Mouse (Mus musculus) liver, embryonic 14.5 days (tissue): ENCODE data around the gene Glg1.
"Not testable (repeated sequence)": the region's sequence is repeated elsewhere in the genome, so short reads cannot be mapped to it uniquely, and the experiment has no call there.

ENCODE experiments used
- CTCF ChIP-seq: IDR thresholded peaks from 2 replicates; pipeline ENCODE4 v1.5.1; 2016; ENCODE audit warnings: antibody characterized with exemption, low read depth, control low read depth
- EP300 ChIP-seq: IDR thresholded peaks from 2 replicates; pipeline ENCODE4 v1.6.1; 2016; ENCODE audit warnings: antibody characterized with exemption, low read depth

GRCm38 (mm10) chr8:111246864-111247263 lies 12.2 kb downstream of the Glg1 start:
- not testable (repeated sequence) for TF ChIP-seq CTCF, EP300
